Mouse (Mus musculus): ENCODE results near the gene Mapkapk3. TPM values are rescaled to one million over a fixed set of nuclear protein-coding genes. Genes with fewer than 3 reads are reported as not detected.

Mapkapk3 gene
- polyA plus RNA-seq, 1 experiment = 28.0 TPM

DNA sequence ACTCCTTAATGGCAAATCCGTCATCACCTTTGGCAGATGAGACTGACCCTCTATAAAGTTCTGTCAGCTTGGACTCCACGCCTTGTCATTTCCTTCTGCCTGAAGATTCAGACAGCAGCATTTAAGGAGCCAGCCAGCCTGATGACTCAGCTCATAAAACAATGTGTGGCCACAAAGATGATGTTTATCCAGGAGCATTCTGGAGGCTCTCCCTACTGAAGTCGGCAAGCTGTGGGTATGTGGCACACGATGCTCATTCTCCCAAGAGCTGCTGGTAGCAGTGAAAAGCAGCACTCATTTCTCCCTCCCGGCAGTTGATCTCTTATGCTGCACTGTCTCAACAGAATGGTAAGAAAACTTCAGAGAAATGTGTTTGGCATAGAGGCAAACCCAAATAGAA is 54.4 kb downstream of the Mapkapk3 start:
- no peaks in the 10 kb centered on the region for H3K36me3 ChIP-seq (ENCODE audit: control insufficient read depth, insufficient read depth, low read length)
- TF ChIP-seq CTCF (IDR thresholded peaks at IDR 0.05; ENCODE audit: extremely low read depth, insufficient read depth, insufficient read length, insufficient replicate concordance) = no peak
- no peak for TF ChIP-seq POLR2A (IDR thresholded peaks at IDR 0.05; ENCODE audit: low read depth, low read length)
- H3K4me1 ChIP-seq (ENCODE audit: control insufficient read depth, insufficient read depth, insufficient read length) = peaks cover 5% of the 10 kb centered on the region
- WGBS = 23% methylated on average over 5 of the region's 5 CpGs
- peaks cover 19% of the 10 kb centered on the region for H3K27me3 ChIP-seq (ENCODE audit: control insufficient read depth, insufficient read depth, low read length)
- no peak overlapping the region for H3K4me3 ChIP-seq (ENCODE audit: extremely low read depth, insufficient read depth, insufficient read length)
- DNase-seq (ENCODE audit: low read depth in 1 of 2, low spot score in 2 of 2) = no peak
- no peak overlapping the region for H3K27ac ChIP-seq (ENCODE audit: insufficient read depth, low read length)

DNA sequence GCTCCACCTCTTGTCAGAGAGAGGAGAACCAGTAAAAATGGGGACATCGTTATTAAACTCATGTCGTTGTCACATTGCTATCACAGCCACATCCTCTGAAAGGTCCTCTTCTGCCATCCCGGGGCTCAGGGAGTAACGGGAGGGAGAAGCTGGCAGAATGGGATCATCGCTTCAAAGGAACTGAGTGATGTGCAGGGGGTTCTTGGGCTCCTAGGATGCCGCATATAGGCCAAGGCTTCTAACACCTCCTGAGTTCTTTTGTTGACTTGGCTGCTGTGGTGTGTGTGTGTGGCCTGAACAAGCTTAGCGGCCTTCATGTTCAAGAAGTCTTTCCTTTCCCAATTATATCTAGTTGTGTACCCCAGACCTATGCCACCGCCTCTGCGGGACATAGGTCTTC is 57.5 kb downstream of the Mapkapk3 start:
- WGBS = 32% methylated on average over 9 of the region's 9 CpGs
- Histone ChIP-seq H3K27me3 (ENCODE audit: control insufficient read depth, insufficient read depth, low read length) (peaks cover 21% of the 10 kb centered on the region), H3K4me3 (ENCODE audit: extremely low read depth, insufficient read depth, insufficient read length) (no peak overlapping the region), H3K36me3 (ENCODE audit: control insufficient read depth, insufficient read depth, low read length) (no peaks in the 10 kb centered on the region), H3K4me1 (ENCODE audit: control insufficient read depth, insufficient read depth, insufficient read length) (peaks cover 5% of the 10 kb centered on the region), H3K27ac (ENCODE audit: insufficient read depth, low read length) (no peak overlapping the region)
- DNase-seq (ENCODE audit: low read depth in 1 of 2, low spot score in 2 of 2) = no peak
- TF ChIP-seq CTCF (IDR thresholded peaks at IDR 0.05; ENCODE audit: extremely low read depth, insufficient read depth, insufficient read length, insufficient replicate concordance) = no peak

DNA sequence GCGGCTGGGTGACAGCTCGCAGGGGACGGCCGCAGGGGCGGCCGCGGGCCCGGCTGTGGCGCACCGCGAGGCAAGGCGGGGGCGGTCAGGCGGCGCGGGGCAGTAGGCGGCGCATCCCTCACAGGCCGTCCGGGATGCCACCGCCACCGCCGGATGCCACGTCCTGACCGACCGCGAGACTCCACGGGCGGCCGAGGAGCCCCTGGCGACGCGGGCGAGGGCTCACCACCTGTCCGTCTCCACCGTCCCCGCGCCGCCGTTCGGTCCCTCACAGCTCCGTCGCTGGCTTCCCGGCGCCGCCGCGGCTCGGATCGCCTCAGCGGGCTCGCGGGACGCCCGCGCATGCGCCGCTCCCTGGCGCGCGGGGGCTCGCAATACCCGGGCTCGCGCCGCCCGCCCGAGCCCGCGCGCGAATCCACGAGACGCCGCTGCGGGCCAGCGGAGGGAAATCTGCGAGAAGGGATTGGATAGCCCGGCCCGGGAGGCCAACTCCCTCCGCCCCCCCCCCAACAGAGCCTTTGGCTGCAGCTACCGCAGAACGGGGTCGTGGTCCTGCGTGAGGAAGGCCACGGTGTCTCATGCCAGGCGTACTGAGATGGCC is 58.0 kb downstream of the Mapkapk3 start, which contains the start of gene Dock3:
TSS of gene Dock3 (minus strand) at position 371 of the 601 bp plus-strand sequence.
- Histone ChIP-seq H3K4me1 (ENCODE audit: control insufficient read depth, insufficient read depth, insufficient read length) (peaks cover 5% of the 10 kb centered on the region), H3K4me3 (ENCODE audit: extremely low read depth, insufficient read depth, insufficient read length) (peak within 1 kb of the TSS; percentile 58; the same call in 1 of the 2 replicates), H3K36me3 (ENCODE audit: control insufficient read depth, insufficient read depth, low read length) (no peaks in the 10 kb centered on the region), H3K27me3 (ENCODE audit: control insufficient read depth, insufficient read depth, low read length) (peaks cover 21% of the 10 kb centered on the region), H3K27ac (ENCODE audit: insufficient read depth, low read length) (no peak within 1 kb of the TSS)
- TF ChIP-seq POLR2A (IDR thresholded peaks at IDR 0.05; ENCODE audit: low read depth, low read length) = no peak
- TF ChIP-seq CTCF (IDR thresholded peaks at IDR 0.05; ENCODE audit: extremely low read depth, insufficient read depth, insufficient read length, insufficient replicate concordance) = no peak
- peak in 1 of 2 experiments; percentile 5 for DNase-seq (ENCODE audit: low read depth in 1 of 2, low spot score in 2 of 2)
- WGBS = under 1% methylated on average over 61 of the region's 87 CpGs

DNA sequence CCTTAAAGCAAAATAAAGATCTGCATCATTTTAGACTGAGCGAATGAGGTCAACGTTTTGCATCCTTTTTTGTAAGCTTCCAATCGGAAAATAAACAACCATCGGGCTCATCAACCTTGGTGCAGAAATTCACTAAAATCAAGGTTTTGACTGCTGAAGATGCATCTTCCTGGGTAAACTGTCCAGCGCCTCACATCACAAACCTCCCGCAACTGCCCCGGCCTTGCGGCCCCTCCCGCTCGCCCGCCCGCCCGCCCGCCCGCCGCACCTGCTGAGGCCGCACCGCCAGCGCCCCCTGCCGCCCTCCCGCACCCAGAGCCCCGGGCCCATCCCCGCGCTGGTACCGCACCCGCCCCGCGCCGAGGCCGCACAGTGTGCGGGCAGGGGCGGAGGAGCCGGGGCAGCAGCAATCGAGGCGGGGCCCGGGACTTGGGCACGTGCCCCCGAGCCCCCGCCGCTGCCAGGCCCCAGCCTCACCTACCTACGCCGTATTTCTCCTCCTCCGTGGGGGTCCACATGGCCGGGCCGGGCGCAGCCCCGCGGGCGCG is 58.6 kb downstream of the Mapkapk3 start:
- Histone ChIP-seq H3K4me1 (ENCODE audit: control insufficient read depth, insufficient read depth, insufficient read length) (peaks cover 5% of the 10 kb centered on the region), H3K27ac (ENCODE audit: insufficient read depth, low read length) (no peak overlapping the region), H3K27me3 (ENCODE audit: control insufficient read depth, insufficient read depth, low read length) (peaks cover 21% of the 10 kb centered on the region), H3K36me3 (ENCODE audit: control insufficient read depth, insufficient read depth, low read length) (no peaks in the 10 kb centered on the region), H3K4me3 (ENCODE audit: extremely low read depth, insufficient read depth, insufficient read length) (peak overlapping the region; percentile 58; the same call in 1 of the 2 replicates)
- TF ChIP-seq CTCF (IDR thresholded peaks at IDR 0.05; ENCODE audit: extremely low read depth, insufficient read depth, insufficient read length, insufficient replicate concordance) (no peak), POLR2A (IDR thresholded peaks at IDR 0.05; ENCODE audit: low read depth, low read length) (no peak)
- WGBS = 4% methylated on average over 31 of the region's 50 CpGs
- no peak for DNase-seq (ENCODE audit: low read depth in 1 of 2, low spot score in 2 of 2)

DNA sequence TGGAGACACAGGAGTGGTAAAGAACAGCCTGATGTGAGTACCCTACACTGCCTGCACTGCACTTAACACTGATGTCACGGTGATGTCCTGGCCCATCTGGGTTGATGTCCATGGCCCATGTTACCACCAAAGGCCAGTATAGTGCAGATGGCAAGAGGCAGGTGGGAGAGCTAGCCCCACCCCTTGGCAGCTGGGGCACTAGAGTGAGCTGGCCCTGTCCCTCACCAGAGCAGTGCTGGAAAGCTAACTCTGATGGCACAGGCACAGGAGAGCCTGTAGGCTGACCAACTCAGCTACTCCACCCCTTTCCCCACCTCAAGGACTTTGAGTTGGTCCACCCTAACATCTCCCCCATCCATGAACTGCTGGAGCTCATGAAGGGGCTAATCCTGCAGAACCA is 65.1 kb downstream of the Mapkapk3 start:
- no peak for TF ChIP-seq CTCF (IDR thresholded peaks at IDR 0.05; ENCODE audit: extremely low read depth, insufficient read depth, insufficient read length, insufficient replicate concordance)
- TF ChIP-seq POLR2A (IDR thresholded peaks at IDR 0.05; ENCODE audit: low read depth, low read length) = no peak
- no peaks in the 10 kb centered on the region for H3K36me3 ChIP-seq (ENCODE audit: control insufficient read depth, insufficient read depth, low read length)
- peaks cover 4% of the 10 kb centered on the region for H3K27me3 ChIP-seq (ENCODE audit: control insufficient read depth, insufficient read depth, low read length)
- no peak for DNase-seq (ENCODE audit: low read depth in 1 of 2, low spot score in 2 of 2)
- 83% methylated on average over 1 of the region's 1 CpGs for WGBS
- H3K4me1 ChIP-seq (ENCODE audit: control insufficient read depth, insufficient read depth, insufficient read length) = no peaks in the 10 kb centered on the region
- H3K27ac ChIP-seq (ENCODE audit: insufficient read depth, low read length) = no peak overlapping the region
- H3K4me3 ChIP-seq (ENCODE audit: extremely low read depth, insufficient read depth, insufficient read length) = no peak overlapping the region

Other genes with a start within 250 kb of the Mapkapk3 start
- gene Dock3, start 58.0 kb downstream of the Mapkapk3 start, polyA plus RNA-seq (2012; rRNA removed) = 0.55 and 0.78 TPM in 2 replicates
- gene Cish, start 6.1 kb upstream of the Mapkapk3 start, polyA plus RNA-seq (2012; rRNA removed) = 9.3 and 13.3 TPM in 2 replicates
- gene Hemk1, start 48.5 kb upstream of the Mapkapk3 start, polyA plus RNA-seq (2012; rRNA removed) = 11.0 and 12.2 TPM in 2 replicates
- gene 6430571L13Rik, start 50.7 kb upstream of the Mapkapk3 start, polyA plus RNA-seq (2012; rRNA removed) = 0.29 and 0.50 TPM in 2 replicates
- 1.6 and 2.2 TPM in 2 replicates for gene Cacna2d2, start 109.7 kb upstream of the Mapkapk3 start, polyA plus RNA-seq (2012; rRNA removed)
- gene Tmem115, start 244.1 kb upstream of the Mapkapk3 start, polyA plus RNA-seq (2012; rRNA removed) = 28.6 and 33.4 TPM in 2 replicates

Measured in spleen, adult 2 months (tissue).